Mouse (Mus musculus): ENCODE results near the gene Hoxb1. TPM values are rescaled to one million over a fixed set of nuclear protein-coding genes. Genes with fewer than 3 reads are reported as not detected.

Gene Hoxb1
- polyA plus RNA-seq, 1 experiment = not detected

DNA sequence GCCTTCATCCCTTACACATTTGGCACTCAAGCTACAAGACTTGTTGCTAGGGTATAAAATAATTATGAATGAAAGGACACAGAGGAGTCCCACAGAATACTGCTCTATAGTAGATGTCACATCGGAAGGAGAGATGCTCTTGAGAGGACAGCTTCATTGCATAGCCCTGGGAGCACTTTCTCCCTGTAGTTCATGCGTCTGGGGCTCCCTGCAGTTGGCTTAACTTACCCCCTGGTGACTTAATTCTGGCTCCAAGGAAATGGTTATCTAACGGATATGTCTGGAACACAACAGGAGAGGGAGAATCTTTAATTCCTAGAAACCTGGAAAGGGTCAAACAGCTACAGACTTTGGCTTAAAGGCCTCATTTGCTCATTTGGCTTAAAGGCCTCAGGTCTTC lies 6.2 kb downstream of the Hoxb1 start:
- TF ChIP-seq FOSL1 (IDR thresholded peaks at IDR 0.05; ENCODE audit: insufficient read depth, low read length, poor library complexity, severe bottlenecking) = no peak
- H3K27me3 ChIP-seq (ENCODE audit: control insufficient read depth, insufficient read depth, insufficient read length) = peaks cover 75% of the 10 kb centered on the region

DNA sequence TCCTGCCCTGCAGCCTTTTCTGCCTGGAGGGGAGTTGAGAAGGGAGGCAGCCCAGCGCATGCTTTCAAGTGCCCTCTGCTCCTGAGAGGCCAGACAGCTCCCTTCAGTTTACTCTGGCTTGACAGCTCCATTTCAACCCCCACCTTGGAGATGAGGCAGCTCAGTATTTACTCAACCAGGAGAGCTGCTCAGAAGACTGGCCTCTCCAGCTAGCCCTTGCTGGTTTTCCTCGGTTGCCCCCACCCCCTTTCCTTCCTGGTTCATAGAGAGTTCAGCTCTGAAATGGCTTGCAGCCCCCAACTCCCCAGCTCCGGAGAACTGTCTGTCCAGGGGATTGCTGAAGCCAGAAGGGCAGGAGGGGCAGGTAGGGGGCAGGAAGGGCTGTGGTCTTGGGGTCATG lies 7.0 kb downstream of the Hoxb1 start:
- TF ChIP-seq FOSL1 (IDR thresholded peaks at IDR 0.05; ENCODE audit: insufficient read depth, low read length, poor library complexity, severe bottlenecking) (no peak), CEBPB (IDR thresholded peaks at IDR 0.05; ENCODE audit: low read depth) (no peak), MYOG (IDR thresholded peaks at IDR 0.05; ENCODE audit: control insufficient read depth, extremely low read depth, insufficient read length) (no peak), MYOD1 (IDR thresholded peaks at IDR 0.05; ENCODE audit: control insufficient read depth, insufficient read length, low read depth) (no peak), CTCF (IDR thresholded peaks at IDR 0.05; ENCODE audit: control insufficient read depth, insufficient read depth, insufficient read length) (no peak), USF1 (IDR thresholded peaks at IDR 0.05; ENCODE audit: low read depth) (no peak), MAX (IDR thresholded peaks at IDR 0.05) (no peak)

More for the DNA sequence above, 6.2 kb downstream of the Hoxb1 start:
- Histone ChIP-seq H3ac (ENCODE audit: control insufficient read depth, insufficient read length, low read depth) (no peak overlapping the region), H3K79me3 (ENCODE audit: low read depth) (no peaks in the 10 kb centered on the region), H3K79me2 (ENCODE audit: control insufficient read depth, insufficient read depth) (no peaks in the 10 kb centered on the region), H3K36me3 (ENCODE audit: control insufficient read depth, insufficient read depth) (no peaks in the 10 kb centered on the region), H3K4me3 (ENCODE audit: insufficient read depth, poor library complexity, severe bottlenecking) (no peak overlapping the region)

DNA sequence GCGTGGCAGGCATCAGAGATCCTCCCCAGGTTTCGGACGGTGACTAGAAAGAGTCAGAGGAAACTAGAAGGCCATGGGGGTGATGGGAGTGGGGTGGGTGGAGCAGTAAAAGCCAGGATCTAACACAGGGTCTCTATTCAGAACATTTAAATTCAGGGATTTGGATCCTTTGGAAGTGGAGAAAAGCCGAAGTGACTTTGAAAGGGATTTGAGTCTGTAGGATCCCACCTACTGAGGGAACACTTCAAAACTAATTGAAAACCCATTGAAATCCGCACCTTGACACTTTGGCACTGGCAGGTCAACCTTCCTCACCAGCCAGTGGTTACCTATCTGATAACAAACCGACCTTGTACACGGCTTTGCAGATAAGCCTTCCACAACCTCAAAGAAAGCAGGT lies 9.3 kb downstream of the Hoxb1 start:
- peaks cover 50% of the 10 kb centered on the region for H3K27me3 ChIP-seq (ENCODE audit: control insufficient read depth, insufficient read depth, insufficient read length)
- no peak overlapping the region for H3K4me3 ChIP-seq (ENCODE audit: insufficient read depth, poor library complexity, severe bottlenecking)
- H3K79me2 ChIP-seq (ENCODE audit: control insufficient read depth, insufficient read depth) = no peaks in the 10 kb centered on the region
- no peak overlapping the region for H3ac ChIP-seq (ENCODE audit: control insufficient read depth, insufficient read length, low read depth)
- H3K36me3 ChIP-seq (ENCODE audit: control insufficient read depth, insufficient read depth) = no peaks in the 10 kb centered on the region
- TF ChIP-seq MAX (IDR thresholded peaks at IDR 0.05) (no peak), USF1 (IDR thresholded peaks at IDR 0.05; ENCODE audit: low read depth) (no peak), CTCF (IDR thresholded peaks at IDR 0.05; ENCODE audit: control insufficient read depth, insufficient read depth, insufficient read length) (no peak), CEBPB (IDR thresholded peaks at IDR 0.05; ENCODE audit: low read depth) (no peak), MYOG (IDR thresholded peaks at IDR 0.05; ENCODE audit: control insufficient read depth, extremely low read depth, insufficient read length) (no peak), MYOD1 (IDR thresholded peaks at IDR 0.05; ENCODE audit: control insufficient read depth, insufficient read length, low read depth) (no peak), FOSL1 (IDR thresholded peaks at IDR 0.05; ENCODE audit: insufficient read depth, low read length, poor library complexity, severe bottlenecking) (no peak)
- no peaks in the 10 kb centered on the region for H3K79me3 ChIP-seq (ENCODE audit: low read depth)

More for the DNA sequence above, 7.0 kb downstream of the Hoxb1 start:
- H3ac ChIP-seq (ENCODE audit: control insufficient read depth, insufficient read length, low read depth) = no peak overlapping the region
- no peak overlapping the region for H3K4me3 ChIP-seq (ENCODE audit: insufficient read depth, poor library complexity, severe bottlenecking)
- no peaks in the 10 kb centered on the region for H3K79me2 ChIP-seq (ENCODE audit: control insufficient read depth, insufficient read depth)
- H3K27me3 ChIP-seq (ENCODE audit: control insufficient read depth, insufficient read depth, insufficient read length) = peaks cover 67% of the 10 kb centered on the region
- no peaks in the 10 kb centered on the region for H3K79me3 ChIP-seq (ENCODE audit: low read depth)
- no peaks in the 10 kb centered on the region for H3K36me3 ChIP-seq (ENCODE audit: control insufficient read depth, insufficient read depth)

DNA sequence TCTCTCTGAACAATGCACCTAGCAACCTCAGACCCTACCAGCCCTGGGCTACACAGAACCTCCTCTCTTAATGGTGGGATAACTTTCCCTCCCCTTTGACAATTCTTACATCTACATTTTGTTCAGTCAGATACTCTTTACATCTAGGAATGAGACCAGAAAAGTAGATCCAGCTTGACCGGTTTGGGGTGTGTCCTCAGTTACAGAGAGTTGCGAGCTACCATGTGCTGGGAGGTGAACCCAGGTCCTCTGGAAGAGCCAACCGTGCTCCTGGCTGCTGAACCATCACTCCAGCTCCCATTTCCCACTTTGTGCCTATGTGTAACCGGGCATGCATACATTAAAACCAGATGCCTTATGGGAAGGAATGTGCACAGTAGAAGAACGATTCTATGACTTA lies 17.8 kb downstream of the Hoxb1 start:
- no peak overlapping the region for H3K4me3 ChIP-seq (ENCODE audit: insufficient read depth, poor library complexity, severe bottlenecking)
- H3K79me3 ChIP-seq (ENCODE audit: low read depth) = no peaks in the 10 kb centered on the region
- H3ac ChIP-seq (ENCODE audit: control insufficient read depth, insufficient read length, low read depth) = no peak overlapping the region
- TF ChIP-seq CTCF (IDR thresholded peaks at IDR 0.05; ENCODE audit: control insufficient read depth, insufficient read depth, insufficient read length) (no peak), USF1 (IDR thresholded peaks at IDR 0.05; ENCODE audit: low read depth) (no peak), MYOD1 (IDR thresholded peaks at IDR 0.05; ENCODE audit: control insufficient read depth, insufficient read length, low read depth) (no peak), FOSL1 (IDR thresholded peaks at IDR 0.05; ENCODE audit: insufficient read depth, low read length, poor library complexity, severe bottlenecking) (no peak), CEBPB (IDR thresholded peaks at IDR 0.05; ENCODE audit: low read depth) (no peak), MYOG (IDR thresholded peaks at IDR 0.05; ENCODE audit: control insufficient read depth, extremely low read depth, insufficient read length) (no peak)
- peaks cover 32% of the 10 kb centered on the region for H3K27me3 ChIP-seq (ENCODE audit: control insufficient read depth, insufficient read depth, insufficient read length)
- no peaks in the 10 kb centered on the region for H3K79me2 ChIP-seq (ENCODE audit: control insufficient read depth, insufficient read depth)
- no peaks in the 10 kb centered on the region for H3K36me3 ChIP-seq (ENCODE audit: control insufficient read depth, insufficient read depth)

DNA sequence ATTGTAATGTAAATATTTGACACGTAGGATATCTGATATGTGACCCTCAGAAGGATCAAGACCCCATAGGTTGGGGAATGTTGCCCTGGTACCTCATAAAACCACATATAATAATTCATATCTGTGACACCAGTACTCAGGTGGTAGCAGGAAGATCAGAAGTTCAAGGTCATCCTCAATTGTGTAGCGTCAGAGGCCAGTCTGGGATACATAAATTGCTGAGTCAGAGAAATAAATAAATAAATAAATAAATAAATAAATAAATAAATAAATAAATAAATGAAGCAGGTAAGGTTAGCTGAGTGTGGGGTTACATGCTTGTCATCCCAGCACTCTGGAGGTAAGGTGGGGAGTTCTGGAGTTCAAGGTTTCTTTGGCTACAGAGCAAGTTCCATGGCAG lies 22.1 kb downstream of the Hoxb1 start:
- peaks cover 9% of the 10 kb centered on the region for H3K27me3 ChIP-seq (ENCODE audit: control insufficient read depth, insufficient read depth, insufficient read length)
- no peak for TF ChIP-seq MYOD1 (IDR thresholded peaks at IDR 0.05; ENCODE audit: control insufficient read depth, insufficient read length, low read depth)
- TF ChIP-seq USF1 (IDR thresholded peaks at IDR 0.05; ENCODE audit: low read depth) = no peak
- no peak for TF ChIP-seq FOSL1 (IDR thresholded peaks at IDR 0.05; ENCODE audit: insufficient read depth, low read length, poor library complexity, severe bottlenecking)
- TF ChIP-seq CTCF (IDR thresholded peaks at IDR 0.05; ENCODE audit: control insufficient read depth, insufficient read depth, insufficient read length) = no peak
- TF ChIP-seq MAX (IDR thresholded peaks at IDR 0.05) = no peak
- H3K79me3 ChIP-seq (ENCODE audit: low read depth) = no peaks in the 10 kb centered on the region
- H3K79me2 ChIP-seq (ENCODE audit: control insufficient read depth, insufficient read depth) = no peaks in the 10 kb centered on the region
- H3ac ChIP-seq (ENCODE audit: control insufficient read depth, insufficient read length, low read depth) = no peak overlapping the region
- no peak overlapping the region for H3K4me3 ChIP-seq (ENCODE audit: insufficient read depth, poor library complexity, severe bottlenecking)
- H3K36me3 ChIP-seq (ENCODE audit: control insufficient read depth, insufficient read depth) = no peaks in the 10 kb centered on the region

DNA sequence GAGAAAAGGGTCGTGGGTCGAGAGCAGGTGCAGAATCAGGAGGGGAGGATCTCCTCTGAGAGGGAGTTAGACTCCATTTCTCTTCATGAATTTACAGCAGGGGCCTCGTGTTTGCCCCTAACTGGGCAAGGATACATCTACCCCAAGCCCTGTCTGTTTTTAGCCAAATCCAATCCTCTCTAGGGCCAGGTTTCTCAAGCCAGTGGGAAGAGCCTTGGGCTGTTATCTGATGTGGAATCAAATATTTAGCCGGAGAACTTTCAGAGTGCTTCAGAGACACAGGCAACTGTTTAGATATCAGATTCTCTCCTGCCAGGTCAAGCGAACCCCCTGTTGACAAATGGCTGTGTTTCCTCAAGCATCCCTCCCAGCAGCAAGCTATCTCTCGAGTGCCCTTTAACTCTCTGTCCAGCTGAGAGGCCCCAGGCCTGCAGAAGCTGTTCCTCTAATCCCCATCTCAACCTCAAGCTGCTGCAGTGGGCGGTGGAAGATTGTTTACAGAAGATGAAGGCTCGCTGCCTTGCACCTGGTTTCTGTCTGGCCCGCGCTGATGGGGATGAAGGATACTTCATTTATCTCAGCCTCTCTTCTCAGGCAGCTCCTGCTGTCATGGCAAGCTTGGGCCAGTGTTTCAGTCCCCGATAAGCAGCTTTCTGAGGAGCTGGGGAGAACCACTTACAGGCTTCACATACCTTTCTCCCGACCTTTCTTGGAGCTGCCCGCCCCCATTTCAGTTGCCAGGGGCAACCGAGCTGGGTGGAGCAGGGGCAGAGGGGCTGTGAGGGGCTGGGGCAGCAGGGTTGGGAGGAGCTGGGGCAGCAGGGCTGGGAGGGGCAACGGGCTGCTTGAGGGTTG lies 31.4 kb downstream of the Hoxb1 start:
- TF ChIP-seq MYOD1 (IDR thresholded peaks at IDR 0.05; ENCODE audit: control insufficient read depth, insufficient read length, low read depth) (no peak), MAX (IDR thresholded peaks at IDR 0.05) (no peak), CEBPB (IDR thresholded peaks at IDR 0.05; ENCODE audit: low read depth) (no peak), FOSL1 (IDR thresholded peaks at IDR 0.05; ENCODE audit: insufficient read depth, low read length, poor library complexity, severe bottlenecking) (no peak), CTCF (IDR thresholded peaks at IDR 0.05; ENCODE audit: control insufficient read depth, insufficient read depth, insufficient read length) (no peak), MYOG (IDR thresholded peaks at IDR 0.05; ENCODE audit: control insufficient read depth, extremely low read depth, insufficient read length) (no peak), USF1 (IDR thresholded peaks at IDR 0.05; ENCODE audit: low read depth) (no peak)
- Histone ChIP-seq H3K4me3 (ENCODE audit: insufficient read depth, poor library complexity, severe bottlenecking) (no peak overlapping the region), H3ac (ENCODE audit: control insufficient read depth, insufficient read length, low read depth) (no peak overlapping the region), H3K36me3 (ENCODE audit: control insufficient read depth, insufficient read depth) (no peaks in the 10 kb centered on the region), H3K79me3 (ENCODE audit: low read depth) (no peaks in the 10 kb centered on the region), H3K79me2 (ENCODE audit: control insufficient read depth, insufficient read depth) (no peaks in the 10 kb centered on the region), H3K27me3 (ENCODE audit: control insufficient read depth, insufficient read depth, insufficient read length) (no peaks in the 10 kb centered on the region)

Data from C2C12 (cell line).